Mouse (Mus musculus) gonadal fat pad, adult 2 months (tissue): ENCODE measurements at regions not wholly inside any gene's neighbourhood (a gene's known extent, or its start where the extent isn't known, plus 50 kb on each side); places are given as distances from the start of the nearest gene placed in this dataset.
A peak's percentile ranks its signal among the peaks of the same experiment; 100 is the strongest.

Source experiments
- DNase-seq: peaks from one replicate; pipeline ENCODE4 v3.0.0-alpha.2; 2012; ENCODE audit warnings: low read depth

GRCm38 (mm10) chr12:70672115-70672514, 153.2 kb upstream of the Frmd6 start:
- DNase-seq, result peak; percentile 83

GRCm38 (mm10) chr12:70673188-70673587, 152.1 kb upstream of the Frmd6 start:
- no peak for DNase-seq

- DNase-seq, result no peak
Observed at GRCm38 (mm10) chr12:70674144-70674543, 151.2 kb upstream of the Frmd6 start.

GRCm38 (mm10) chr12:70675846-70676245, 149.5 kb upstream of the Frmd6 start:
- DNase-seq, result no peak

GRCm38 (mm10) chr12:70679701-70680425, 145.5 kb upstream of the Frmd6 start:
- DNase-seq, result no peak

GRCm38 (mm10) chr12:70681407-70681990, 143.8 kb upstream of the Frmd6 start:
- no peak for DNase-seq

- DNase-seq, result no peak
Observed at GRCm38 (mm10) chr12:70684354-70684753, 141.0 kb upstream of the Frmd6 start.

- DNase-seq, result no peak
Observed at GRCm38 (mm10) chr12:70685432-70685831, 139.9 kb upstream of the Frmd6 start.

GRCm38 (mm10) chr12:70686337-70686736, 139.0 kb upstream of the Frmd6 start:
- no peak for DNase-seq

- no peak for DNase-seq
Observed at GRCm38 (mm10) chr12:70686971-70687370, 138.3 kb upstream of the Frmd6 start.

- DNase-seq, result no peak
Observed at GRCm38 (mm10) chr12:70695162-70695561, 130.2 kb upstream of the Frmd6 start.

GRCm38 (mm10) chr12:70696256-70696655, 129.1 kb upstream of the Frmd6 start:
- DNase-seq, result no peak

GRCm38 (mm10) chr12:70698466-70698865, 126.8 kb upstream of the Frmd6 start:
- DNase-seq, result no peak

GRCm38 (mm10) chr12:70702473-70702872, 122.8 kb upstream of the Frmd6 start:
- DNase-seq, result no peak

- DNase-seq, result no peak
Observed at GRCm38 (mm10) chr12:70706806-70707628, 118.3 kb upstream of the Frmd6 start.

- no peak for DNase-seq
Observed at GRCm38 (mm10) chr12:70707629-70708289, 117.6 kb upstream of the Frmd6 start.

GRCm38 (mm10) chr12:70708290-70708668, 117.0 kb upstream of the Frmd6 start:
- no peak for DNase-seq

GRCm38 (mm10) chr12:70710311-70710710, 115.0 kb upstream of the Frmd6 start:
- no peak for DNase-seq

- DNase-seq, result no peak
Observed at GRCm38 (mm10) chr12:70711030-70711429, 114.3 kb upstream of the Frmd6 start.

GRCm38 (mm10) chr12:70712322-70713024, 112.8 kb upstream of the Frmd6 start:
- DNase-seq, result no peak

GRCm38 (mm10) chr12:70713499-70714280, 111.6 kb upstream of the Frmd6 start:
- DNase-seq, result no peak
